Mouse (Mus musculus) limb, embryonic 11.5 days (tissue): ENCODE results near the gene Mapk8. TPM values are rescaled to one million over a fixed set of nuclear protein-coding genes. Genes with fewer than 3 reads are reported as not detected.

ENCODE experiments used
- ATAC-seq: fragments of 200-750 bp; cut with Nextera tagmentation; 2 replicates; pipeline ENCODE4 v1.8.0; 2017; ENCODE audit warnings: low read depth; ENCODE audit not compliant: insufficient number of reproducible peaks, low FRiP score, low TSS enrichment
- DNase-seq: peaks from one replicate; pipeline ENCODE4 v3.0.0-alpha.2; 2015; ENCODE audit warnings: low spot score
- H3K27ac ChIP-seq: fragments of 300-500 bp; sonication (generic); replicated peaks from 2 replicates; pipeline ENCODE4 v1.5.1; 2014; ENCODE audit warnings: low read depth, mild to moderate bottlenecking, low read length
- H3K27me3 ChIP-seq: fragments of 300-500 bp; sonication (generic); 2 replicates; pipeline ENCODE4 v1.6.1; 2014; ENCODE audit warnings: mild to moderate bottlenecking, low read length, mixed read lengths; ENCODE audit not compliant: control insufficient read depth, insufficient read depth
- H3K36me3 ChIP-seq: fragments of 300-500 bp; sonication (generic); 2 replicates; pipeline ENCODE4 v1.6.1; 2014; ENCODE audit warnings: mild to moderate bottlenecking, low read length, moderate library complexity, mixed read lengths; ENCODE audit not compliant: control insufficient read depth, insufficient read depth
- H3K4me1 ChIP-seq: fragments of 300-500 bp; sonication (generic); 2 replicates; pipeline ENCODE4 v1.6.1; 2014; ENCODE audit warnings: low read length, mixed read lengths; ENCODE audit not compliant: control insufficient read depth, insufficient read depth
- H3K4me2 ChIP-seq: fragments of 300-500 bp; sonication (generic); 2 replicates; pipeline ENCODE4 v1.6.1; 2014; ENCODE audit warnings: low read depth, mild to moderate bottlenecking, moderate library complexity; ENCODE audit not compliant: severe bottlenecking
- H3K4me3 ChIP-seq: fragments of 300-500 bp; sonication (generic); 2 replicates; pipeline ENCODE4 v1.5.1; 2014; ENCODE audit warnings: low read depth, low read length
- H3K9ac ChIP-seq: fragments of 300-500 bp; sonication (generic); 2 replicates; pipeline ENCODE4 v1.6.1; 2014; ENCODE audit warnings: mild to moderate bottlenecking, low read length
- H3K9me3 ChIP-seq: fragments of 300-500 bp; sonication (generic); 2 replicates; pipeline ENCODE4 v1.6.1; 2016; ENCODE audit warnings: low read length; ENCODE audit not compliant: control insufficient read depth
- WGBS: fragments of 180-500 bp; shearing (Covaris S2); extraction: QIAGEN DNeasy Blood & Tissue Kit; methylation state at CpG from one replicate; pipeline ENCODE4 v1.1.7; 2014; 5-methylcytosine and 5-hydroxymethylcytosine counted together
- polyA plus RNA-seq: library from polyadenylated mRNA; unstranded; fragments of >200 nt; fragmentation: Nextera tagmentation; extraction: Ambion mirVana; gene quantifications from 2 replicates; pipeline ENCODE4 v1.2.1, GENCODE M21; 2014

The Mapk8 gene
- polyA plus RNA-seq, 1 experiment from 2014 or later, result 21.2 TPM

DNA sequence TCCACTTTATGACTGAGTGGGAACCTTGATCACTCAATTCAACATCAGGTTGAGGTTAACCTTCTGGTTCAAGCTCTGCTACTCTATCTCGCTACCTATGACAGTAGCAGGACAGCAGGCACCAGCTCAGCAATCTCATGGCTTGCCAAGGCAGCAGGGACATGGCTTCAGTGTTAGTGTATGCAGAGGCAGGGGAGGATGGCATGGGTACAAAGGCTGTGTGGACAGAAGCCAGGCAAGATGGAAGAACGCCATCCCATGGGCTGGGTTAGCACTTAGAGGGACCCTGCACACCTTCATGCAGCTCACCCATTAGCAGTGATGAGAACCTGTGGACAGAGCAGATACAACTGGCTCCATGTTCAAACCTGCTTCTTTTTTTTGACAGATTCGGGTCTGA is 69.7 kb downstream of the Mapk8 start:
- Histone ChIP-seq H3K9me3 (no peaks in the 10 kb centered on the region), H3K9ac (no peak overlapping the region), H3K4me2 (no peak overlapping the region), H3K36me3 (peaks cover 2% of the 10 kb centered on the region; the same call in 1 of the 2 replicates), H3K27me3 (no peaks in the 10 kb centered on the region), H3K4me3 (no peak overlapping the region), H3K4me1 (no peaks in the 10 kb centered on the region), H3K27ac (no peak overlapping the region)
- 88% methylated on average over 3 of the region's 3 CpGs for WGBS
- ATAC-seq (no peak), DNase-seq (no peak)

DNA sequence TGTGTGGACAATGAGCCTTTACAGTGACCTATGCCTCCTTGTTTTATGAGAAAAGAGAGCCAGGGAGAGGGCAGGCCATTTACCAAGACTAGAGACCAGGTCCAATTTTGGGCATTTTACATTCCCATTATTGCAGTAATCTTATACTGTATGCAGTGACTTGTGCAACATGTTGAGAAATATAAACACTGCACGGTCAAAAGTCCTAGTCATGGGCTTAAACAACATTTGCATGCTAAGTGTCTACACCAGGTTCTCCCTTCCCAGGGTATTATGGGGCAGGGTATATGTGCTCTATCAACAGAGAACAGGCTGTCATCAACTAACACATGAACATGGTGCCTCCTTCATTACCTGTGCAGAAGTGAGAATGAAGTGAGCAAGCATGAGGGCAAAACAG is 72.9 kb downstream of the Mapk8 start:
- no peak for DNase-seq
- Histone ChIP-seq H3K9ac (no peak overlapping the region), H3K36me3 (peaks cover 2% of the 10 kb centered on the region; the same call in 1 of the 2 replicates), H3K27me3 (no peaks in the 10 kb centered on the region), H3K4me3 (no peak overlapping the region), H3K9me3 (no peaks in the 10 kb centered on the region), H3K4me1 (peaks cover 5% of the 10 kb centered on the region), H3K27ac (no peak overlapping the region), H3K4me2 (no peak overlapping the region)
- WGBS, result 81% methylated on average over 1 of the region's 1 CpGs
- ATAC-seq, result no peak

DNA sequence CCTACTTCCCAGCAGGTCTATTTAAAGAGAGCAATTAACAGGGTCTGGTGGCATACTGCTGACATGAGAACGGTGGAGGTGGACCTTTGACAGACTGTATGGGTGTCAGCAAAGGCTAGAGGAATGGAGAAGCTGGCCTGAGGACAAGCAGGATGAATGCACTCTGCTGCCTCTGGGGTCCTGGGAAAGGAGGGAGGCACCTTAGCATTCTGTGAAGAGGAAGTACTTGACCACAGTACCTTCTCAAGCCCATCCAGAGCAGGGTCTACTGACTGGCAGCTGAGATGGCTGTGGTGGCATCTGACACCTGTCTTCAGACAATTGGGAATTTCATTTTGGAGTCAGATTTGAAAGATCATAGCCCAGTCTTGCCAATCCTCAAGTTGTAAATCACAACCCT is 73.7 kb downstream of the Mapk8 start:
- ATAC-seq, result no peak
- DNase-seq, result no peak
- no peak overlapping the region for H3K4me3 ChIP-seq
- H3K27ac ChIP-seq, result no peak overlapping the region
- no peak overlapping the region for H3K4me2 ChIP-seq
- H3K4me1 ChIP-seq, result peaks cover 5% of the 10 kb centered on the region
- 57% methylated on average over 1 of the region's 1 CpGs for WGBS
- peaks cover 2% of the 10 kb centered on the region; the same call in 1 of the 2 replicates for H3K36me3 ChIP-seq
- H3K27me3 ChIP-seq, result no peaks in the 10 kb centered on the region
- no peak overlapping the region for H3K9ac ChIP-seq
- H3K9me3 ChIP-seq, result no peaks in the 10 kb centered on the region

DNA sequence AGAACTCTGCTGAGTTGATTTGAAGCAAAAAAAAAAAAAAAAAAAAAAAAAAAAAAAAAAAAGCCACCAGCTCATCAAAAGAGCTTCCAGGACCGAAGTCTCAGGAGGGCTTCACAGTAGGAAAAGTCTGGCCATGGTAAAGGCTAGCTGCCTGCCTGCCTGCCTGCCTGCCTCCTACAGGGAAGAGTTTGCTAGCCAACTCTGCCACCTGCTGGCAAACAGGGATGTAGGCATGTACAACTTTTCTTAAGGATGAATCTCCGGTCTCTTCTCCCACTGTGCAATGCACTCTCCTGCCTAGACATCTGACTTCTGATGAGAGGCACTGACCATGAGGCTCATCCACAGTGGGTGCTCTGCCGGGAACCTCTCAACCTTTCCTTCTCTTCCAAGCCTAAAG is 75.7 kb downstream of the Mapk8 start:
- Histone ChIP-seq H3K27ac (no peak overlapping the region), H3K9ac (no peak overlapping the region), H3K27me3 (no peaks in the 10 kb centered on the region), H3K4me1 (peaks cover 5% of the 10 kb centered on the region), H3K36me3 (no peaks in the 10 kb centered on the region; the same call in 1 of the 2 replicates), H3K9me3 (no peaks in the 10 kb centered on the region), H3K4me2 (no peak overlapping the region), H3K4me3 (no peak overlapping the region)
- ATAC-seq, result 0 out of 2 replicates have a peak, but pooled peaks have one; percentile 16
- WGBS, result 22% methylated on average over 3 of the region's 3 CpGs
- peak; percentile 83 for DNase-seq

DNA sequence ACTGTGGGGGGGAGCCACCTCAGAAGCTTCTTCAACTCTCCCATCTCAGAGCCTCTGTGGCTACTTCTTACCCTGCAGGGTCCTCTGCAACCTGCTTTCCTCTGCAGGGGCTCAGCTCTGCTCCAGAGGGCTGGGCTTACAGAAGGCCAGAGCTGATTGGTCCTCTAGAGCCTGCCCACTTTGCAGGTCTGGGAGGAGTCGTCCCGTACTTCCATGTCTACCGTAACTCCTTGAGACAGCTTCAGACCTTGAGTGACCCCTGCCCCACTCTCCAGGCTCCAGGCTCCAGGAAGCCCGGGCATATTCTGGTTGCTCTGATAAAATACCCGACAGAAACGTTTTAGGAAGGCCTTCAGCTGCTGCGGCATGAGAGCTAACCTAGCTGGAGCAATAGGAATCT is 76.9 kb downstream of the Mapk8 start:
- Histone ChIP-seq H3K4me3 (no peak overlapping the region), H3K4me1 (peaks cover 5% of the 10 kb centered on the region), H3K9ac (no peak overlapping the region), H3K27me3 (no peaks in the 10 kb centered on the region), H3K36me3 (no peaks in the 10 kb centered on the region; the same call in 1 of the 2 replicates), H3K9me3 (no peaks in the 10 kb centered on the region), H3K27ac (no peak overlapping the region), H3K4me2 (peak overlapping the region; percentile 31)
- ATAC-seq (0 out of 2 replicates have a peak, but pooled peaks have one; percentile 31), DNase-seq (peak; percentile 47)
- WGBS, result 11% methylated on average over 7 of the region's 7 CpGs

DNA sequence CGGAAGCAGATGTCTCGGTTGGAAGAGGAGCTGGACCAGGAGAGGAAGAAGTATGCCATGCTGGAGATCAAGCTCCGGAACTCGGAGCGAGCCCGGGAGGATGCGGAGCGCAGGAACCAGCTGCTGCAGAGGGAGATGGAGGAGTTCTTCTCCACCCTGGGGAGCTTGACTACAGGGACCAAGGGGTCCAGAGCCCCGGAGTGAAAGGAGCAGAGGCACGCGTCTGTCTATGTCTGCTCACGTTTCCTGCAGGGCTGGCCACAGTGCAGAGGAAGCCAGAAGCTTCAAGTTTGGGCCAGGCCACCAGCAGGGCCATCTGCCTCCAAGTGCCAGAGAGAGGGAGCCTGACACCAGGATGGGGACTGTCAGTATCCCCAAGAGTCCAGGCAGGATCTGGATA is 77.6 kb downstream of the Mapk8 start:
- no peak overlapping the region for H3K4me2 ChIP-seq
- H3K36me3 ChIP-seq, result no peaks in the 10 kb centered on the region; the same call in 1 of the 2 replicates
- no peaks in the 10 kb centered on the region for H3K27me3 ChIP-seq
- no peaks in the 10 kb centered on the region for H3K9me3 ChIP-seq
- H3K4me1 ChIP-seq, result peaks cover 5% of the 10 kb centered on the region
- no peak overlapping the region for H3K4me3 ChIP-seq
- DNase-seq (no peak), ATAC-seq (no peak)
- WGBS, result 81% methylated on average over 12 of the region's 12 CpGs
- no peak overlapping the region for H3K27ac ChIP-seq
- no peak overlapping the region for H3K9ac ChIP-seq

DNA sequence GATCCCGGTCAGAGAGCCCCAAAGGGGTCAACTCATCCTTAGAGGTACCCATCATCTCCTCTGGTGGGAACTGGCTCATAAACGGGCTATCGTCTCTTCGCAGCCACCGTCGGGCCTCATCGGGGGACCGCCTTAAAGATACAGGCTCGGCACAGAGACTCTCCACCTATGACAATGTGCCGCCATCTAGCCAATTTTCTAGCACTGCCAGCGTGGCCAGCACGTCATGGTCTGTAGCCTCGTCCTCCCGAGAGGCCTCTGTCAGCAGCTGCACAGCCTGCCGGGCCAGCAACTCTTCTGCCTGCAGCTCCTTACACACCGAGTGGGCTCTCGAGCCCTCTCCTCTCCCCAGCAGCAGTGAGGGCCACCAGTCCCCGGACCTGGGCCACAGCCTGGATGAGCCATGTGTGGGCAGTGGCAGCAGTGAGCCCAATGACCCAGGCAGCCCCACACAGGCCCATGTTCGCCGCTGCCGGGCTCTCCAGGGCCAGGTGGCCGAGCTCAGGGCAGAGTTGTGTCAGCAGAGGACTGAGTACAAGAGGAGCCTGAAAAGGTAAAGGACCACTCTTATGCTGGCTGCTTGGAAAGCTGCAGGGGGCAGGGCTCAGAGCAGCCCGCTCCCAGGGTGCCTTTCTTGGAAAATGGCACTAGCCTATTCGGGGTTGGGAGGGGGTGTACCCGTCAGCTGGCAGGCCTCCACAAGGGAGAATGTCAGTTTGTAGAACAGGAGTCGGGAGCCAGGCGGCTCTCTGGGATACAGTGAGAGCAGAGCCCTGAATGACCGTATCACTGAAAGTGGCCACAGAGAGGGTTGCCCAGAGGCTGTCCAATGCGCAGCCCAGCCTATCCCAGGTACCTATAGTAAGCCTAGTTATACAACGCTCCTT is 79.8 kb downstream of the Mapk8 start:
- no peak overlapping the region for H3K4me2 ChIP-seq
- ATAC-seq, result no peak
- H3K27ac ChIP-seq, result no peak overlapping the region
- no peak overlapping the region for H3K9ac ChIP-seq
- no peak for DNase-seq
- peaks cover 9% of the 10 kb centered on the region for H3K4me1 ChIP-seq
- H3K36me3 ChIP-seq, result no peaks in the 10 kb centered on the region; the same call in 1 of the 2 replicates
- 82% methylated on average over 30 of the region's 30 CpGs for WGBS
- no peaks in the 10 kb centered on the region for H3K27me3 ChIP-seq
- no peak overlapping the region for H3K4me3 ChIP-seq
- no peaks in the 10 kb centered on the region for H3K9me3 ChIP-seq

DNA sequence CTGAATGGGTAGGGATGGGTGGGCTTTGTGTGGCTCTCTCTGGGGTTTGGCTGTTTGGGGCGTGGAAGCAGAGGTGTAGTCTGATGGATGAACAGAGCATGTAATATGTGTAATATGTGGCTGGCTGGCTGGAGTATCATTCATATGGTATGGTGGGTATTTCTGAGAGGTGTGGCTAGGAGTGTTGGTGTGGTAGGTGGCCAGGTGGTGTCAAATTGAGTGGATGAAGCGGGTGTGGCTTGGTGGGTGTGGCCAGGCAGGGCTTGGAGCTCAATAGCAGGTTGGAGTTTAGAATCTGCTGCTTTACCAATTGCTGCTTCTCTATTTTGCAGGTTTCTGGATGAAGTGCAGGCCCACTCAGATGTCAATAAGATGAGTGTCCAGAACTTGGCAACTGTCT is 82.9 kb downstream of the Mapk8 start:
- Histone ChIP-seq H3K9ac (no peak overlapping the region), H3K4me1 (0 out of 2 replicates have a peak, but pooled peaks cover 6% of the 10 kb centered on the region), H3K36me3 (no peaks in the 10 kb centered on the region), H3K4me3 (no peak overlapping the region), H3K4me2 (no peak overlapping the region), H3K9me3 (no peaks in the 10 kb centered on the region), H3K27ac (no peak overlapping the region), H3K27me3 (no peaks in the 10 kb centered on the region)
- DNase-seq (no peak), ATAC-seq (no peak)
- 84% methylated on average over 2 of the region's 2 CpGs for WGBS
